Mouse (Mus musculus) common myeloid progenitor, adult 5-6 weeks (primary cell): Measurements from ENCODE around the gene R3hdm4. TPM values are rescaled to one million over a fixed set of nuclear protein-coding genes. Genes with fewer than 3 reads are reported as not detected.
"Not testable (repeated sequence)": the region's sequence is repeated elsewhere in the genome, so short reads cannot be mapped to it uniquely, and the experiment has no call there.

Experiments
- ATAC-seq: replicated peaks from 2 replicates; pipeline ENCODE4 v1.8.0; 2016; ENCODE audit warnings: low read depth, mild to moderate bottlenecking, moderate TSS enrichment, inconsistent platforms; ENCODE audit not compliant: poor library complexity, severe bottlenecking
- total RNA-seq: library from RNA; stranded (forward); fragments of 200-1000, 187-1606 nt; gene quantifications from 2 replicates; pipeline ENCODE4 v1.2.3, GENCODE M21; 2017

R3hdm4 gene
- 38.4 and 50.7 TPM in 2 replicates for total RNA-seq

DNA sequence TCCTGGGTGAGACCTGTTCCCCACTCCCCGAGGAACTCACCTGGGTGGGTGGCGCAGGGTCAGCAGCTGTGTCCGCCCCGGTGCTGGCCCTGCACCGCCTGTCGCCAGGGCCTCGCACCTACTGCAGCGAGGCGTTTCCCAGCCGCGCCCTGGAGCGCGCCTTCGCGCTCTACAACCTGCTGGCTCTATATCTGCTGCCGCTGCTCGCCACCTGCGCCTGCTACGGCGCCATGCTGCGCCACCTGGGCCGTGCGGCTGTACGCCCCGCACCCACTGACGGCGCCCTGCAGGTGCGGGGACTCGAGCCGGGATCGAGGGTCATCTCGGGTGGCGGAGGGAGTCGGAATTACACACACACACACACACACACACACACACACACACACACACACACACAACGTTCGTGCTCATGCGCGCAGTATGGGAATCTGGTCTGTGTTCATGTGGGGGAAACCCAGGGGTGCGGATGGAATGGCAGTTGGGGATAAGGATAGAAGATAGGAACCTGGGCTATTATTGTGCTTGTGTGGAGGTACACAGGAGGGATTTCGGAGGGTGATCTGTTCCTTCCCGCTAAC is at the start of gene R3hdm4:
R3hdm4 (minus strand) TSS at position 251 of the 578 bp plus-strand sequence.
- no peak for ATAC-seq

GRCm38 (mm10) chr10:79970415-79971182 is 49.6 kb upstream of the R3hdm4 start, which contains the start of gene Grin3b:
TSS of gene Grin3b (plus strand) at chr10:79970715.
- ATAC-seq = no peak

DNA sequence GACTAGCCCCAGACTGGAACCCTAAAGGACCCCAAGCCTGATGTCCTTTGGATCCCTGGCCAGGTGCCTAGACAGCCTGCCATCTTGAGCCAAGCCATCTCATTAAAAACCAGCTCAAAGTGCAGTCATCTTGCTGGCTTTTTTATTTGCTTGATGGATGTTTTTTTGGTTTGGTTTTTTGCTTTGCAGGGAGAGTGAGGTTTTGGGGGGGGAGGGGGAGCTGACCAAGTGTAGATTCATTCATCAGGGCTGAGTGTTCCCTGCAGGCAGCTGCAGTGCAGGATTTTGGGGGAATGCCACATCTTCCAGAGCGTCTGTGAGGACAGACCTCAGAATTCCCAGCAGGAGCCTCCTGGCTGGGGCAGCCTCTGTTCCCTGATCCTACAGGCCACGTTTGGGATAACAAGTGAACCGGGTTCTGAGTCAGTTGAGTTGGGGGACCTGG is 48.1 kb upstream of the R3hdm4 start:
- ATAC-seq = no peak

GRCm38 (mm10) chr10:79968181-79968580 is 47.2 kb upstream of the R3hdm4 start:
- no peak for ATAC-seq

- no peak for ATAC-seq
These were observed 45.9 kb upstream of the R3hdm4 start for GRCm38 (mm10) chr10:79966886-79967400.

DNA sequence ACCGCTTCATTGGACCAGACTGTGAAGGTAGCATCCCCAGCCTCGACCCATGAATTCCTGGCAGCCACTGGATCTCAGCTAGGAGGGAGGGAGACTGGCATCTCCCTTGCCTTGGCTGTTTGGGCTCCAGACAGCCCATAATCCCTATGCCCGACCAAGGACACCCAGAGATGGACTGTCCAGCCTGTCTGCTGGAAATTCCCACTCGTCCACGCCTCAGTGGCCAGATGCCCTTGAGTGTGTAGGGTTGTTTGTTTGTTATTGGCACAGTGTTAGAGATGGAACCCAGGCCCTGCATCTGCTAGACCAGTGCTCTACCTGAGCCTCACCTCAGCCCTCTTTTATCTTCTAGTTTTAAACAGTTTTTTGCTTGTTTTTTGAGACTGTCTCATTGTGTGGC is 44.3 kb upstream of the R3hdm4 start:
- no peak for ATAC-seq

DNA sequence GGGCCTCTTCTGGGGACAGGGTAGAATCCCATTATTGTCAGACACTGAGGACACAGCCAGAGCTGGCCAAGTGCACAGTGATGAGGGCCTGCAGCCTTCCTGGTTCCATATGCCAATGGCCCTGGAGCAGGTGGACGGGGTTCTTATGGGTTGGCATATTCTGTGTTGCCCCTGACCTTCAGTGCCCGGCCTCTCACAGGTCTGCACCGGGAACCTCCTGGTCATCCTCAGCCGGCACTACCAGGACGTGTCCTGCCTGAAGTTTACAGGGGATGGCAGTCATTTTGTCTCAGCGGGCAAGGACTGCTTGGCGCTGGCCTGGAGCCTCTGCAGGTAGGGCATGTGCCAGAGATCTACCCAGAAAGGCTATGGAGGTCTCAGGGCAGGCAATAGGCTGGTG is 43.7 kb upstream of the R3hdm4 start:
- no peak for ATAC-seq

GRCm38 (mm10) chr10:79960671-79961294 is 39.8 kb upstream of the R3hdm4 start:
- ATAC-seq = no peak

DNA sequence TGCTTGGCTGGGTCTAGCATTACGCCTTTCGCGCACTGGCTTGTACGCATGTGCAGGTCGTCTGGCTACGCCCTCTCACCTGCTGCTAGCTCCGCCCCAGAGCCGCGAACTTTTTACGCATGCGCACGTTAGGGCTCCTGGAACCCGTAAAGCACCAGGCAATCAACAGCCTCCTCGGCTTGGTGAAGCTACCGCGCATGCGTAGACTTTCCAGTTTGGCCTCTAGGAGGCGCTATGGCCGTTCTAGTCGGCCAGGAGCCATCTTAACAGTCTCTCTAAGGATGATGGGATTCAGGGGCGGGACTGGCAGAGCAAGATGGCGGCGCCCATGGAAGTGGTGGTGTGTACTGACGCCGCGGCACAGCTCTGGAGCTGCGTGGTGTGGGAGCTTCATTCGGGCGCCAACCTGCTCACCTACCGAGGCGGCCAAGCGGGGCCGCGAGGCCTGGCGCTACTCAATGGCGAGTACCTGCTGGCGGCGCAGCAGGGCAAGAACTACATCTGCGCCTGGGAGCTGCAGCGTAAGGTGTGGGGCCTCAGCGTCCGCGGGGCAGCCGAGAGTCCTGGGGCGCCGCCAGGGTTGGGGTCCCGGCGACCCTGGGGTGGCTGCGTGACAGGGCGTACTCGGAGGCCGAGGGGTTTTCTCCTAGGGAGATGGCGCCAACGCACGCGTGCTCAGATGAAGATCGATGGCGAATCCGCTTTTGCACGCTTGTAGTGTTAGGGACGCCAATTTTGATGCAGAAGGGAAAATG is 39.0 kb upstream of the R3hdm4 start, which contains the start of gene Wdr18:
Wdr18 (plus strand) TSS at position 306 of the 755 bp plus-strand sequence.
- peak; percentile 84 for ATAC-seq

DNA sequence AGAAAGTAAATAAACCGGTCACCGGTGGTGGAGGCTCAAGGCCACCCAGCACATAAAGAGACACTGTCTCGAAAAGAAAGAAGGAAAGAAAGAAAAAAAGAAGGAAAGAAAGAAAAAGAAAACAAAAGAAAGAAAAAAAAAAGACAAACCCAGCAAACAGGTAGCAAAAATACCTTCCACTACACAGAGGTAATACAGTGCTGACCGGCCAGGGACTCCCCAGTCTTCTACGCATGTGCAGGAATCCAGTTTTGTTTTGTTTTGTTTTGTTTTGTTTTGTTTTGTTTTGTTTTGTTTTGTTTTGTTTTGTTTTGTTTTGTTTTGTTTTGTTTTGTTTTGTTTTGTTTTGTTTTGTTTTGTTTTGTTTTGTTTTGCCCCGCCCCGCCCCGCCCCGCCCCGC is 38.4 kb upstream of the R3hdm4 start:
- not testable (repeated sequence) for ATAC-seq

DNA sequence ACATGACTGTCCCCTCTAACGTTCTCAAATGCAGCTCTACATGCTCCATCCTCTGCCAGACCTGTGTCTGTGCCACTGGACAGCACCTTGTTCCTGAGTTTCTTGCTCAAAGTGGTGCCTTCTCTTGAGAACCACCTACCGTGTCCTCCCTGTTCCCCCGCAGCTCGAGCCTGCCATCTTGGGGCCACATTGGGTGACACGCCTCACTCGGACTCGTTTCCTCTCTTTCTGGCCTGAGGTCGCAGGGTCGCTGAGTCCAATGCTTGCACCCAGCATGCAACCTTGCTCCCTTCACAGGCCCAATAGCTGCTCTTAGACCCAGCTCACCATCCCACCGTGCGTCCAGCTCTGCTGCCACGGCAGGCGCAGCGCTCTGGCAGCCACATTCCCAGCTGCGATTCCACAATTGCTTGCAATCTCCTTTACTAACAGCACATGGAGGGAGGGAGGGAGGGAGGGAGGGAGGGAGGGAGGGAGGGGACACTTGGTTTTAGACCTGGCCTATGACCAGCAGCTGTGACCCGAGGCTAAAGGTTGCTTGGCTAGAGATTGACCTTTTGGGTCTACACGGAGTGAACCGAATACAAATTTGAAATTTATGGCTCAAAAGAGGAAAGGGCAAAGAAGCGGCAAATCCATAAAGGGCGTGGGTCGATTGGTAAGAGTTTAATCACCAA is 37.3 kb upstream of the R3hdm4 start:
- peak; percentile 72 for ATAC-seq

GRCm38 (mm10) chr10:79956643-79957154 is 35.7 kb upstream of the R3hdm4 start:
- no peak for ATAC-seq

DNA sequence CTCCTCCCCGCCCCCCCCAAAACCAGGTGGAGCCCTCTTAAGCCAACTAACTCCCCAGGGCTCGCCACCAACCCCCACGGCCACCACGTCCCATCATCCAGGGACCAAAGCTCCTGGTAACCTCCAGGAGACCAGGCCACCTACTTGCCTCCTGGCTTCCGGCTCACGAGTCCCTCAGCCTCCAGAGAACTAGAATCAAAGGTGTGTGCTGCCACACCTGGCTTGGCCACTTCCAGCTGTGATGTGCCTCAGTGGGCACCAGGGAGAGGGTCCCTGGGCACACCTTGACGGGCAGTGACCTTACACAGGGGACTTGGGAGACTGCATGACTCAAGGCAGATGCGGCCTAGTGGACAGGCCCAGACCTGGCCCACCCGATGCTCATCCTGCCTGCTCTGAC is 34.7 kb upstream of the R3hdm4 start:
- ATAC-seq = no peak

GRCm38 (mm10) chr10:79953946-79954345 is 32.9 kb upstream of the R3hdm4 start:
- no peak for ATAC-seq

DNA sequence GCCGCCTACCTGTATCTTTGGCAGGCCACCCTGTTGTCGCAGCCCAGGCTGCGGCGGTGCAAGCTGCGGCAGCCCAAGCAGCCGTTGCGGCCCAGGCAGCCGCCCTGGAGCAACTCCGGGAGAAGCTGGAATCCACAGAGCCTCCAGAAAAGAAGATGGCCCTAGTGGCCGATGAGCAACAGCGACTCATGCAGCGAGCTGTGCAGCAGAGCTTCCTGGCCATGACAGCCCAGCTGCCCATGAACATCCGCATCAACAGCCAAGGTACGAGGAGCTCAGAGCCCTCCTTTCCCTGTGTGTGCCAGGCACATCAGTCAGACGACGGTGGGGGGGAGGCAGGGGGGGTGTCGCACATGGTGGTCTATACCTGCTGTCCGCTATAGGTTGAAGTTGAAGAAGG is 29.7 kb upstream of the R3hdm4 start:
- no peak for ATAC-seq

GRCm38 (mm10) chr10:79949873-79950272 is 28.9 kb upstream of the R3hdm4 start:
- ATAC-seq = no peak

GRCm38 (mm10) chr10:79947502-79947901 is 26.5 kb upstream of the R3hdm4 start:
- no peak for ATAC-seq

- ATAC-seq = peak; percentile 58
These were observed 25.8 kb upstream of the R3hdm4 start for GRCm38 (mm10) chr10:79946752-79947322.
